Mouse (Mus musculus) left cerebral cortex, postnatal 14 days (tissue): ENCODE data around the gene 1700129C05Rik. TPM values are rescaled to one million over a fixed set of nuclear protein-coding genes. Genes with fewer than 3 reads are reported as not detected.

ENCODE experiments used
- DNase-seq, 2 experiments: peaks; one replicate each; pipeline ENCODE4 v3.0.0; 2021 to 2022; ENCODE audit warnings: low spot score in 2 of 2, mixed read lengths in 1 of 2
- intact Hi-C: fragments of 180-260 bp; cut with DNase I; formaldehyde crosslinking; loops from one replicate; pipeline ENCODE4 v1.15.1; 2025
- long read RNA-seq, 2 experiments: library from polyadenylated mRNA; stranded (forward); transcript quantifications; one replicate each; pipeline ENCODE4 v2.0.0; 2021
- total RNA-seq, 2 experiments: library from RNA; stranded (reverse); gene quantifications; 2 replicates each; pipeline ENCODE4 v1.2.3; 2021

The 1700129C05Rik gene
- not detected for total RNA-seq
- long read RNA-seq, experiment 1, result 0 reads
- long read RNA-seq, experiment 2, result 0 reads

- intact Hi-C loops, result no loop called here
- DNase-seq, result no peak
Observed at GRCm38 (mm10) chr14:59142793-59143192, at the start of gene 1700129C05Rik. Gene 1700129C05Rik, minus strand, starts transcription at chr14:59142893.

DNA sequence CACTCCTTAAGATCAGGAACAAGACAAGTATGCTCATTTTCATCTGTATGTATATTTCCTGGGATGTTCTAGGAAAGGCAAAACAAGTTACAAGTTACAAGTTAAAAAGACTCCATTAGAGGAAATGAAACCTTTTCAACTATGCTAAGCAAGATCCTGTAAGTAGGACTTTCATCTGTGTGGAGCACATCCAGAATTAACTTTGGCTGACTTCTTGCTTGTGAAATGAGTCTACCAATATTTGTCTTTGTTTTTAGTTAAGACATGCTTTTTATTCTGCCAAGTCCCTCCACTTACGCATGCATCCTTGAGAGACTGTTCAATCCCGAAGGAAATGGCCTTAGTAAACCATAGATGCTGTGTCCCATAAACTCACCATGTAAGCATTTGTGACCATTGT is 43.4 kb upstream of the 1700129C05Rik start:
- DNase-seq, result no peak
- intact Hi-C loops, result no loop called here

DNA sequence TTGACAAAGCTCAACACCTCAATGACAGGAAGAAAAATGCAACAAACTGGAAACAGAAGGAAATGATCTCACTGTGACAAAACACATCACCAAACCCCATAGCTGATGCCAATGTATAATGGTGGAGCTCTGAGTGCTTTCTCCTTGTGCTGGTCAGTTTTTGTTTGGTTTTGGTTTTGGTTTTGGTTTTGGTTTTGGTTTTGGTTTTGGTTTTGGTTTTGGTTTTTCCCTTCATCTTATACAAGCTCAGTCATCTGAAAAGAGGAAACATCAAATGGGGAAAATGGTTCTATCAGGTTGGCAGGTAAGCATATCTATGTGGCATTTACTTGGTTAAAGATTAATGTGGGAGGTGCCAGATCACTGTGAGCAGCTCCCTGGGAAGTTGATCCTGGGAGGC is 42.8 kb upstream of the 1700129C05Rik start:
- intact Hi-C loops, result no loop called here
- DNase-seq, result no peak

GRCm38 (mm10) chr14:59182732-59183131 is 40.0 kb upstream of the 1700129C05Rik start:
- no peak for DNase-seq
- intact Hi-C loops, result no loop called here

DNA sequence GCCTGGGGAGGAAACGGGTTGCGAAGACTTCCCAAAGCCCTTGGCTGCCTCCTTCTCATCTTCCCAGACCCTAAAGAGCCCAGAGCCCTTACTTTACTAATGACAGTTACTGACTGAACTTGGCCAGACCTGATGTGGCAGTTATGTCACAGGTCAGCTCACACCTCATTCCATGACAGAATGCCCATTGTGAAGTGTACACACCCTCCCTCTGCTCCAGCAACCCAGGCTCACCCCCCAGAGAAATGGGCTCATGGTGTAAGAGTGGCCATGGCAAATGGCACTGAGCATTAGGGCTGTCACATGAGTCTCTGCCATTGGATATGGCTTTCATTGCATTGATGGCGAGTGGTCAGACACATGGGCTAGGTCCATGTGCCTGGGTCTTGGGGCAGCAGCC is 36.0 kb upstream of the 1700129C05Rik start, which contains the start of gene Gm5142:
Gm5142 (minus strand) TSS at position 101 of the 400 bp plus-strand sequence.
- intact Hi-C loops, result no loop called here

DNA sequence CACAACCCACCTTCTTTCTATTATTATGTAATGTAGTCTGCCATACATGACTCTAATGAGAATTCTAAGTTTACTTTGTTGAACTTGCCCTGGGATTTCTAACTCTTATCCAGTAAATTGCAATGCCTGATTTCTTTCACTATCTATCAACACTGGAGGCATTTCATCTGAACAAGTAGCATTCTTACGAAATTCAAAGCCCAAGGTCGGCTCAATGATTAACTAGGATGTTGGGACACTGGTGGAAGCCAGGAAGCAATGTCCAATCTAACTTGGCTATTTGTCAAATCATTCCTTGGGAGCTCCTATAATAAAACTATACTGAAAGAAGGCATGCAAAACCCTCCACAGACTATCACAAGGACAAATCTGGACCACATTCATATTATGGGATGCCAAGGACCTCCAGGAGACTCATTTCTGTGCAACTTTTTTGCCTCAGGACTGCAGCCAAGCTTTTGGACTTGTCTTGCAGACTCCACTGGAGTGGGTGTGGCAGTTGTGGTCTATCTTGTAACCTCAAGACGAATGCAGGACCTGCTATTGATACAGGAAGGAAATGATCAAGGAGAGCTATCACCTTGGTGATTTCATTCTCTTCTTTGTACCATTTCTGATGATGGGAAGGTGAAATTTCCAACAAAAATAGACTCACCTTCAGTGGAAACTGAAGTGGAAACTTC is 14.5 kb upstream of the 1700129C05Rik start:
- DNase-seq, result no peak
- intact Hi-C loops, result no loop called here

More for the DNA sequence above, 36.0 kb upstream of the 1700129C05Rik start, which contains the start of gene Gm5142:
- DNase-seq, result no peak

DNA sequence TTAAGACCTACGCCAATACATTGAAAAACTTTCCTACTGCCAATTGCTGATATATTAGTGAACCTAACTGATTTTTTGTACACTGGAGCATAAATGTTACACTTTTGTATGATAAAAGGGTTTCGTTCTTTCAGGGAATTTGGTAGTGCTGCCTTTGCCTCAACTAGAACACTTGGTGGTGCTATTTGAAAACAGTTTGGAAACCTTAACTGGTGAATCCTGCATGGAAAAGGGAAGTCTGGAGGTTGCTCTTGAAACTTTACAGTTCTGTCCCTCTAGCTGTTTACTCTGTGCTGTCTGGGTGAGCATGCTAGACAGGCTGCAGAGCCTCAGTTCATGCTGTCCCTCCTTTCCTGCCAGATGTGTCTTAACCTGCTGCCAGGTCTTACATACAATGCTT is 12.9 kb upstream of the 1700129C05Rik start:
- intact Hi-C loops, result no loop called here
- peak; percentile 7 to 10 for DNase-seq

- peak in 1 of 2 experiments; percentile 6 for DNase-seq
- intact Hi-C loops, result loop anchor here (5.0 kb wide), 2 partner anchors 1082 to 1432 kb away; no protein-coding TSS in a partner anchor
Observed at GRCm38 (mm10) chr14:59114281-59114680, 28.4 kb downstream of the 1700129C05Rik start.

- intact Hi-C loops, result no loop called here
- no peak for DNase-seq
Observed at GRCm38 (mm10) chr14:59104006-59104605, 38.6 kb downstream of the 1700129C05Rik start.

- DNase-seq, result no peak
- intact Hi-C loops, result no loop called here
Observed at GRCm38 (mm10) chr14:59093601-59094000, 49.1 kb downstream of the 1700129C05Rik start.

GRCm38 (mm10) chr14:59084396-59084795 is 58.3 kb downstream of the 1700129C05Rik start:
- peak; percentile 33 to 49 for DNase-seq
- intact Hi-C loops, result loop anchor here (10.0 kb wide), 1 partner anchor 1050 kb away; no protein-coding TSS in a partner anchor

Other genes starting within 250 kb of the 1700129C05Rik start
- not detected for gene Gm5142, start 35.9 kb upstream of the 1700129C05Rik start, total RNA-seq
- gene Rcbtb1, start 58.3 kb upstream of the 1700129C05Rik start, total RNA-seq, result 10 to 100 TPM; 20.9 to 23.8 TPM
- not detected for gene Gm6904, start 117.3 kb upstream of the 1700129C05Rik start, total RNA-seq
- gene Phf11a, start 154.6 kb upstream of the 1700129C05Rik start, total RNA-seq, result not detected
- not detected for gene Phf11b, start 198.5 kb upstream of the 1700129C05Rik start, total RNA-seq
- under 1 TPM; 0.35 to 0.51 TPM for gene Phf11d, start 222.6 kb upstream of the 1700129C05Rik start, total RNA-seq